Mouse (Mus musculus) limb, embryonic 14.5 days (tissue): ENCODE results near the gene 4930452B06Rik. TPM values are rescaled to one million over a fixed set of nuclear protein-coding genes. Genes with fewer than 3 reads are reported as not detected.
A peak's percentile ranks its signal among the peaks of the same experiment; 100 is the strongest.

ENCODE experiments used
- ATAC-seq: fragments of 200-750 bp; cut with Nextera tagmentation; 2 replicates; pipeline ENCODE4 v1.8.0; 2017; ENCODE audit warnings: low read depth, moderate number of reproducible peaks, moderate TSS enrichment; ENCODE audit not compliant: low FRiP score
- DNase-seq: peaks from one replicate; pipeline ENCODE4 v3.0.0-alpha.2; 2015; ENCODE audit warnings: low spot score
- H3K27ac ChIP-seq: fragments of 300-500 bp; sonication (generic); replicated peaks from 2 replicates; pipeline ENCODE4 v1.5.1; 2014; ENCODE audit warnings: low read depth, mild to moderate bottlenecking, low read length, moderate library complexity, mixed read lengths
- H3K27me3 ChIP-seq: fragments of 300-500 bp; sonication (generic); 2 replicates; pipeline ENCODE4 v1.6.1; 2014; ENCODE audit warnings: low read length, mixed read lengths; ENCODE audit not compliant: control insufficient read depth, insufficient read depth
- H3K36me3 ChIP-seq: fragments of 300-500 bp; sonication (generic); 2 replicates; pipeline ENCODE4 v1.6.1; 2014; ENCODE audit warnings: mild to moderate bottlenecking, low read length, moderate library complexity, mixed read lengths; ENCODE audit not compliant: control insufficient read depth, insufficient read depth
- H3K4me1 ChIP-seq: fragments of 300-500 bp; sonication (generic); 2 replicates; pipeline ENCODE4 v1.6.1; 2014; ENCODE audit warnings: antibody characterized with exemption, low read length, mixed read lengths; ENCODE audit not compliant: control insufficient read depth, insufficient read depth
- H3K4me2 ChIP-seq: fragments of 300-500 bp; sonication (generic); replicated peaks from 2 replicates; pipeline ENCODE4 v1.6.1; 2014; ENCODE audit warnings: low read depth, mild to moderate bottlenecking, low read length, moderate library complexity; ENCODE audit not compliant: severe bottlenecking
- H3K4me3 ChIP-seq: fragments of 300-500 bp; sonication (generic); replicated peaks from 2 replicates; pipeline ENCODE4 v1.5.1; 2014; ENCODE audit warnings: low read length
- H3K9ac ChIP-seq: fragments of 300-500 bp; sonication (generic); 2 replicates; pipeline ENCODE4 v1.6.1; 2014; ENCODE audit warnings: mild to moderate bottlenecking, low read depth, low read length, moderate library complexity; ENCODE audit not compliant: severe bottlenecking
- H3K9me3 ChIP-seq: fragments of 300-500 bp; sonication (generic); 2 replicates; pipeline ENCODE4 v1.6.1; 2016; ENCODE audit warnings: low read length; ENCODE audit not compliant: control insufficient read depth
- POLR2A ChIP-seq: fragments of 200-500 bp; IDR thresholded peaks from 2 replicates; pipeline ENCODE4 v1.8.0; 2012; ENCODE audit warnings: inconsistent platforms, mild to moderate bottlenecking, moderate library complexity, borderline replicate concordance; ENCODE audit not compliant: insufficient read depth, insufficient read length; ENCODE audit errors: extremely low read depth
- WGBS: fragments of 180-500 bp; shearing (Covaris S2); extraction: QIAGEN DNeasy Blood & Tissue Kit; methylation state at CpG from one replicate; pipeline ENCODE4 v1.1.7; 2014; 5-methylcytosine and 5-hydroxymethylcytosine counted together
- polyA plus RNA-seq, 2 experiments: library from polyadenylated mRNA; depleted of rRNA in 1 of 2; stranded (reverse) in 1 of 2; unstranded in 1 of 2; fragments of >200 nt; fragmentation: Nextera tagmentation in 1 of 2; extraction: Ambion mirVana in 1 of 2; gene quantifications; 2 replicates each; pipeline versions ENCODE4 v1.2.1 to v1.2.3; 2012 to 2014

Gene 4930452B06Rik
- polyA plus RNA-seq, 2 experiments: 2.7 to 5.0 TPM

GRCm38 (mm10) chr14:8460226-8461129, 205.6 kb downstream of the 4930452B06Rik start:
- Histone ChIP-seq H3K4me3 (no peak overlapping the region), H3K9me3 (no peaks in the 10 kb centered on the region), H3K27ac (no peak overlapping the region), H3K27me3 (no peaks in the 10 kb centered on the region), H3K4me2 (no peak overlapping the region), H3K36me3 (no peaks in the 10 kb centered on the region), H3K9ac (no peak overlapping the region), H3K4me1 (peaks cover 3% of the 10 kb centered on the region; the same call in 1 of the 2 replicates)
- TF ChIP-seq POLR2A: no peak
- WGBS: 41% methylated on average over 19 of the region's 19 CpGs
- DNase-seq (peak; percentile 54), ATAC-seq (peak; percentile 74)

GRCm38 (mm10) chr14:8459759-8460158, 206.3 kb downstream of the 4930452B06Rik start:
- no peak for ATAC-seq
- TF ChIP-seq POLR2A: no peak
- Histone ChIP-seq H3K27ac (no peak overlapping the region), H3K27me3 (no peaks in the 10 kb centered on the region), H3K4me2 (no peak overlapping the region), H3K4me3 (no peak overlapping the region), H3K9ac (no peak overlapping the region), H3K9me3 (no peaks in the 10 kb centered on the region), H3K4me1 (peaks cover 2% of the 10 kb centered on the region; the same call in 1 of the 2 replicates), H3K36me3 (no peaks in the 10 kb centered on the region)
- WGBS: 52% methylated on average over 4 of the region's 4 CpGs
- DNase-seq: no peak

- no peak for TF ChIP-seq POLR2A
- Histone ChIP-seq H3K27me3 (no peaks in the 10 kb centered on the region), H3K4me3 (no peak overlapping the region), H3K9ac (no peak overlapping the region), H3K27ac (no peak overlapping the region), H3K36me3 (no peaks in the 10 kb centered on the region), H3K4me1 (no peaks in the 10 kb centered on the region), H3K9me3 (no peaks in the 10 kb centered on the region), H3K4me2 (no peak overlapping the region)
- ATAC-seq: no peak
- no peak for DNase-seq
- WGBS: 90% methylated on average over 4 of the region's 4 CpGs
Measured at GRCm38 (mm10) chr14:8451117-8451516, 214.9 kb downstream of the 4930452B06Rik start.

GRCm38 (mm10) chr14:8450342-8450741, 215.7 kb downstream of the 4930452B06Rik start:
- Histone ChIP-seq H3K4me2 (no peak overlapping the region), H3K36me3 (no peaks in the 10 kb centered on the region), H3K9ac (no peak overlapping the region), H3K4me1 (no peaks in the 10 kb centered on the region), H3K27ac (no peak overlapping the region), H3K9me3 (no peaks in the 10 kb centered on the region), H3K4me3 (no peak overlapping the region), H3K27me3 (no peaks in the 10 kb centered on the region)
- ATAC-seq (no peak), DNase-seq (no peak)
- TF ChIP-seq POLR2A: no peak
- 92% methylated on average over 6 of the region's 6 CpGs for WGBS

- Histone ChIP-seq H3K9ac (no peak overlapping the region), H3K9me3 (no peaks in the 10 kb centered on the region), H3K4me2 (no peak overlapping the region), H3K4me3 (no peak overlapping the region), H3K27me3 (no peaks in the 10 kb centered on the region), H3K4me1 (no peaks in the 10 kb centered on the region), H3K27ac (no peak overlapping the region), H3K36me3 (no peaks in the 10 kb centered on the region)
- ATAC-seq: peak; percentile 30; the same call in 1 of the 2 replicates
- no peak for DNase-seq
- TF ChIP-seq POLR2A: no peak
Measured at GRCm38 (mm10) chr14:8449299-8449698, 216.7 kb downstream of the 4930452B06Rik start.
